Mouse (Mus musculus) adrenal gland, postnatal 14 days (tissue): ENCODE results near the gene Gm21974. TPM values are rescaled to one million over a fixed set of nuclear protein-coding genes. Genes with fewer than 3 reads are reported as not detected.

Experiments used
- total RNA-seq: library from RNA; stranded (reverse); gene quantifications from 2 replicates; pipeline ENCODE4 v1.2.3, GENCODE M21; 2021

Gene Gm21974
- total RNA-seq, 1 experiment from 2014 or later: not detected

Other genes with a start within 250 kb of the Gm21974 start
- 64.8 and 69.2 TPM in 2 replicates for gene Bcl7c, start 186.5 kb downstream of the Gm21974 start, total RNA-seq
- gene Ctf1, start 182.7 kb downstream of the Gm21974 start, total RNA-seq: 4.7 and 5.1 TPM in 2 replicates
- not detected in 2 replicates for gene Ctf2, start 163.3 kb downstream of the Gm21974 start, total RNA-seq
- 12.8 and 14.5 TPM in 2 replicates for gene Fbxl19, start 150.9 kb downstream of the Gm21974 start, total RNA-seq
- gene Orai3, start 125.6 kb downstream of the Gm21974 start, total RNA-seq: 28.1 and 28.3 TPM in 2 replicates
- gene Setd1a, start 118.8 kb downstream of the Gm21974 start, total RNA-seq: 37.7 and 46.2 TPM in 2 replicates
- gene Gm49388, start 109.8 kb downstream of the Gm21974 start, total RNA-seq: 0.38 and 0.44 TPM in 2 replicates
- 38.0 and 69.3 TPM in 2 replicates for gene Hsd3b7, start 94.8 kb downstream of the Gm21974 start, total RNA-seq
- gene Stx4a, start 71.2 kb downstream of the Gm21974 start, total RNA-seq: 84.5 and 85.0 TPM in 2 replicates
- gene Stx1b, start 70.9 kb downstream of the Gm21974 start, total RNA-seq: 7.8 and 9.9 TPM in 2 replicates
- 32.1 and 36.7 TPM in 2 replicates for gene Zfp646, start 19.2 kb downstream of the Gm21974 start, total RNA-seq
- 8.3 and 12.0 TPM in 2 replicates for gene Zfp668, start 18.6 kb downstream of the Gm21974 start, total RNA-seq
- 0.70 and 0.94 TPM in 2 replicates for gene Prss53, start 4.5 kb downstream of the Gm21974 start, total RNA-seq
- gene Vkorc1, start 163 bp upstream of the Gm21974 start, total RNA-seq: 60.7 and 92.8 TPM in 2 replicates
- gene Bckdk, start 8.6 kb upstream of the Gm21974 start, total RNA-seq: 130 and 135 TPM in 2 replicates
- 24.0 and 25.5 TPM in 2 replicates for gene Kat8, start 17.1 kb upstream of the Gm21974 start, total RNA-seq
- gene Prss8, start 34.6 kb upstream of the Gm21974 start, total RNA-seq: 0.22 and 0.30 TPM in 2 replicates
- gene Prss36, start 51.3 kb upstream of the Gm21974 start, total RNA-seq: 12.5 and 13.1 TPM in 2 replicates
- 275 and 322 TPM in 2 replicates for gene Fus, start 72.0 kb upstream of the Gm21974 start, total RNA-seq
- gene Pycard, start 98.4 kb upstream of the Gm21974 start, total RNA-seq: 3.4 and 10.1 TPM in 2 replicates
- not detected in 2 replicates for gene Trim72, start 108.5 kb upstream of the Gm21974 start, total RNA-seq
- 4.2 and 6.4 TPM in 2 replicates for gene Itgam, start 167.2 kb upstream of the Gm21974 start, total RNA-seq
- gene Gm49368, start 167.2 kb upstream of the Gm21974 start, total RNA-seq: not detected in 2 replicates
- 0.41 and 2.1 TPM in 2 replicates for gene Itgax, start 234.1 kb upstream of the Gm21974 start, total RNA-seq